Mouse (Mus musculus) neural tube, embryonic 15.5 days (tissue): ENCODE results near the gene Cda. TPM values are rescaled to one million over a fixed set of nuclear protein-coding genes. Genes with fewer than 3 reads are reported as not detected.

Experiments
- ATAC-seq: fragments of 200-750 bp; cut with Nextera tagmentation; 2 replicates; pipeline ENCODE4 v1.8.0; 2017; ENCODE audit warnings: mild to moderate bottlenecking, moderate TSS enrichment, moderate library complexity; ENCODE audit not compliant: low FRiP score
- H3K27ac ChIP-seq: fragments of 300-500 bp; sonication (generic); replicated peaks from 2 replicates; pipeline ENCODE4 v1.5.1; 2015; ENCODE audit warnings: mild to moderate bottlenecking, inconsistent platforms
- H3K27me3 ChIP-seq: fragments of 300-500 bp; sonication (generic); replicated peaks from 2 replicates; pipeline ENCODE4 v1.6.1; 2015; ENCODE audit warnings: inconsistent platforms
- H3K36me3 ChIP-seq: fragments of 300-500 bp; sonication (generic); 2 replicates; pipeline ENCODE4 v1.6.1; 2015; ENCODE audit warnings: inconsistent platforms
- H3K4me1 ChIP-seq: fragments of 300-500 bp; sonication (generic); 2 replicates; pipeline ENCODE4 v1.6.1; 2015; ENCODE audit warnings: inconsistent platforms
- H3K4me2 ChIP-seq: fragments of 300-500 bp; sonication (generic); 2 replicates; pipeline ENCODE4 v1.6.1; 2015; ENCODE audit warnings: inconsistent platforms, mild to moderate bottlenecking, moderate library complexity
- H3K4me3 ChIP-seq: fragments of 300-500 bp; sonication (generic); replicated peaks from 2 replicates; pipeline ENCODE4 v1.5.1; 2015; ENCODE audit warnings: mild to moderate bottlenecking, inconsistent platforms
- H3K9ac ChIP-seq: fragments of 300-500 bp; sonication (generic); replicated peaks from 2 replicates; pipeline ENCODE4 v1.6.1; 2015; ENCODE audit warnings: mild to moderate bottlenecking, inconsistent platforms
- H3K9me3 ChIP-seq: fragments of 300-500 bp; sonication (generic); replicated peaks from 2 replicates; pipeline ENCODE4 v1.6.1; 2016; ENCODE audit warnings: inconsistent platforms
- WGBS: fragments of 180-500 bp; shearing (Covaris S2); methylation state at CpG from one replicate; pipeline ENCODE4 v1.1.7; 2015; ENCODE audit warnings: mixed read lengths; 5-methylcytosine and 5-hydroxymethylcytosine counted together
- polyA plus RNA-seq: library from polyadenylated mRNA; unstranded; fragments of >200 nt; fragmentation: Nextera tagmentation; extraction: Ambion mirVana; gene quantifications from 2 replicates; pipeline ENCODE4 v1.2.1, GENCODE M21; 2015

Cda gene
- polyA plus RNA-seq, 1 experiment from 2014 or later, result 11.9 TPM

DNA sequence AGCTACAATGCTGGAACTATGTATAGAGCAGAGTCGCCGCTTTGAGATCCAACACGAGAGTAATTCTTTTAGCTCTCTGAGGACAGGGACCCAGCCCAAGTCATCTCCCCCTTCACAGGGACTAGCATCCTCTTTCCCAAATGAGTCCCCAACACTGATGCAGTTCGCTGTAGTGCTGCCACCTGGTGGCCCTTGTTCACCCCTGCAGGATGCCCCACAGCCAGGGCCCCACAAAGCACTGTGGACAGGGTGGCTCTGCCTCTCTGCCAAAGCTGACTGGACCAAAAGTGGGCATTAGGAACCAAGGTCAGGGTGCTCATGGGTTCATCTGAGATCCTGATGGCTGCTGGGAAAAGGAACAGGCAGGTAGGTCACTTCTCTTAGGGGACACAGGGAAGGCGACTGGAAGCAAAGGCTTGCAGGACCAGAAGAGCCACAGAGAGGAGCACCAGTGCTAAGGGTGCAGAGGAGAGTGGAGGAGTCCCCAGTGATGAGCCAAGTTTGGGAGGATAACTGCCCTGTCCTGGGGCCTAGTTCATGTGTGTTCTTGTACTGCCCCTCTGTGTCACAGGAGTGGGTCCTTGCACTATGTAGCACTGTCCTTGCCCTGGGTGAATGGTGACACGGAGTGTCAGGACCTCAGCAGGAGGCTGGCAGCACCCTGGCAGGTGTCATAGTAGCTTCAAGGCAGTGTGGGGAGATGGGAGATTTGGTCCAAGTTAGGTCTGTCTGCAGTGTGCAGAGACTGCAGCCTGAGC is 49.1 kb downstream of the Cda start:
- Histone ChIP-seq H3K4me1 (peaks cover 16% of the 10 kb centered on the region), H3K27me3 (no peaks in the 10 kb centered on the region), H3K4me3 (no peak overlapping the region), H3K27ac (no peak overlapping the region), H3K9ac (no peak overlapping the region), H3K4me2 (no peak overlapping the region), H3K9me3 (no peaks in the 10 kb centered on the region), H3K36me3 (peaks cover 51% of the 10 kb centered on the region)
- ATAC-seq, result peak; percentile 25; the same call in 1 of the 2 replicates
- WGBS, result 59% methylated on average over 6 of the region's 6 CpGs

DNA sequence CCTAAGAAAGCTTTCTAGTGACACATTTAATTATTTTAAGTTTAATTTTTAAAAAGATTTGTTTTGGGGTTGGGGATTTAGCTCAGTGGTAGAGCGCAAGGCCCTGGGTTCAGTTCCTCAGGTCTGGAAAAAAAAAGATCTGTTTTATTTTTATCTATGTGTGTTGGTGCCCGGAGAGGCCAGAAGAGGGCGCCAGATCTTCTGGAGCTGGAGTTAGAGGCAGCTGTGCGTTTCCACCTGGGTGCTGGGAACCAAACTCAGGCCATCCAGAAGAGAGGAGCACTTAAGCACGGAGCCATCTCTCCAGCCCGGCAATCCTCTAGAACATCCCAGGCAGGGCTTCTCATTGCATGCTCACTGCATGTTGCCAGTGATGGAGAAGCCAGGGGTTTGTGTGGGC is 51.4 kb downstream of the Cda start:
- Histone ChIP-seq H3K4me3 (no peak overlapping the region), H3K4me1 (peaks cover 4% of the 10 kb centered on the region), H3K9me3 (no peaks in the 10 kb centered on the region), H3K27ac (no peak overlapping the region), H3K9ac (no peak overlapping the region), H3K4me2 (no peak overlapping the region), H3K36me3 (peaks cover 74% of the 10 kb centered on the region), H3K27me3 (no peaks in the 10 kb centered on the region)
- 86% methylated on average over 6 of the region's 6 CpGs for WGBS
- ATAC-seq, result no peak

DNA sequence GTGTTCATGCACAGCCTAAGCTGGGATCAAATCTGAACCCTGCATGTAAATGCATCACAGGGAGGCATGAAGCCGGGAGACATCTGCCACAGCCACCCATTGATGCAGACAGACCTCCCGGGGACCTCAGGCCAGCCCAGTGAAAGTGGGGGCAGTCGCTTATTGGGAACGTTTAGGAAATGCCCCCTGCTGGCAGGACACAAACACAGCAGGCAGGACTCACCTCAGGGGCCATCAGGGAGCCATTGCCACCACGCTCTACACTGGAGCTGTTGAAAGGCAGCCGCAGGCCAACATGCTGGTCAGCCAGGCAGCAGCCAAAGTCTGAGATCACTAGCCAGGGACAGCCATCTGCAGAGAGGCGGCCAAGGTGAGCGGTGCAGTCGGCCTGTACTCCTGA is 52.0 kb downstream of the Cda start:
- no peak for ATAC-seq
- Histone ChIP-seq H3K4me3 (no peak overlapping the region), H3K36me3 (peaks cover 80% of the 10 kb centered on the region), H3K9ac (no peak overlapping the region), H3K27ac (no peak overlapping the region), H3K27me3 (no peaks in the 10 kb centered on the region), H3K9me3 (no peaks in the 10 kb centered on the region), H3K4me1 (peaks cover 4% of the 10 kb centered on the region), H3K4me2 (no peak overlapping the region)
- 65% methylated on average over 9 of the region's 9 CpGs for WGBS

DNA sequence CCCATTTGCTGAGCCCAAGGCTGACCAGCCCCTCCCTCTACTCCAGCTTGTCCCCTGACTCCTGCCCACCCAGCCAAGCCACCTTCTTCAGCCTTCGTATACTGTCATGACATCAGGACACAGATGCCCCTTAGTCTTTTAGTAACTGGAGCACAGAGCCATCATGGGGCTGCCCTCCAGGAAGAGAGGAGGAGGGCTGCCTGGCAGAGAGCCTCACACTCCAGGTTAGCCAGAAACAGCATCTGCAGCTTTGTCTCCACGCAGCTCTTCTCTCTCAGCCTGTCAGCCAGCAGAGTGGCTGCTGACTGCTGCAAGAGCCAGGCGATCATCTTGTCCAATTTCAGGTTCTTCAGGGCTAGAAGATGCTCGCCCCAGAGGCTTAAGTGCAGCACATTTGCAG is 54.0 kb downstream of the Cda start:
- H3K9me3 ChIP-seq, result no peaks in the 10 kb centered on the region
- no peak for ATAC-seq
- no peak overlapping the region for H3K9ac ChIP-seq
- H3K27ac ChIP-seq, result no peak overlapping the region
- H3K36me3 ChIP-seq, result peaks cover 84% of the 10 kb centered on the region
- no peak overlapping the region for H3K4me3 ChIP-seq
- no peaks in the 10 kb centered on the region for H3K27me3 ChIP-seq
- WGBS, result 96% methylated on average over 4 of the region's 4 CpGs
- H3K4me1 ChIP-seq, result peaks cover 4% of the 10 kb centered on the region
- no peak overlapping the region for H3K4me2 ChIP-seq

DNA sequence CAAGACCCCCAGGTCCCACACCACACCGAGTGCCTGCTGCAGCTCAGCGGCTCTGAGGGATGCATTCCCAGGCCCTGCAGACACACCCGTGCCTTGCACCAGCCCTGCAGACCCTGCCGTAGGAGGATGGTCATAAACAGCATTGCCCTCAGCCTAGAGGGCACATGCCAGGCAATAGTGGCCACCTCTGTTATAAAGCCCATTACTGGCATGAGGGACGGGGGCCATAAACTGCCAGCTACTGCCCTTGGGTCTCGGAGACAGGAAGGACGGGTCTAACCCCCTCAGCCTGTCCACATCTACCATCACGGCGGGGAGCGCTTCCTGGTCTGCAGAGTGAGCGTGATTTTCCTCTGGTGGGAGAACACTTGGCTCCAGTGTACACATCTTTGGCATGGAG is 54.8 kb downstream of the Cda start:
- Histone ChIP-seq H3K9me3 (no peaks in the 10 kb centered on the region), H3K4me1 (peaks cover under 1% of the 10 kb centered on the region; the same call in 1 of the 2 replicates), H3K27me3 (no peaks in the 10 kb centered on the region), H3K36me3 (peaks cover 91% of the 10 kb centered on the region), H3K4me3 (no peak overlapping the region), H3K9ac (no peak overlapping the region), H3K4me2 (no peak overlapping the region), H3K27ac (no peak overlapping the region)
- 85% methylated on average over 11 of the region's 11 CpGs for WGBS
- ATAC-seq, result no peak

DNA sequence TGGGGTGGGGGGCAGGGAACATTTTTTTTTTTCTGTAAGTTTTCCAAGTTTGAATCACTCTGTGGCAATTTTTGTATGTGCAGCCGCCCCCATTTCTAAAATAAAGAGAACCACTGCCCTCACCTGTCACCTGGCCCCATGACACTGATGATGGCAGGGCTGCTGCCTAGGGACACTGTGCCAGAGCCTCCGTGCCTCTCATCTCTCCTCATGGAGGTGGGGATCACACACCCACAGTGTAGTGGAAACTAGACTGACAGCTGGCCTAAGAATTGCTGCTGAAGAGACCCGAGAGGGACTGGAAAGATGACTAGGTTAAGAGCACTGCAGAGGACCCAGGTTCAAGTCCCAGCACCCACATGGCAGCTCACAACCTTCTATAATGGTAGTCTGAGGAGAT is 55.7 kb downstream of the Cda start:
- H3K36me3 ChIP-seq, result peaks cover 83% of the 10 kb centered on the region

DNA sequence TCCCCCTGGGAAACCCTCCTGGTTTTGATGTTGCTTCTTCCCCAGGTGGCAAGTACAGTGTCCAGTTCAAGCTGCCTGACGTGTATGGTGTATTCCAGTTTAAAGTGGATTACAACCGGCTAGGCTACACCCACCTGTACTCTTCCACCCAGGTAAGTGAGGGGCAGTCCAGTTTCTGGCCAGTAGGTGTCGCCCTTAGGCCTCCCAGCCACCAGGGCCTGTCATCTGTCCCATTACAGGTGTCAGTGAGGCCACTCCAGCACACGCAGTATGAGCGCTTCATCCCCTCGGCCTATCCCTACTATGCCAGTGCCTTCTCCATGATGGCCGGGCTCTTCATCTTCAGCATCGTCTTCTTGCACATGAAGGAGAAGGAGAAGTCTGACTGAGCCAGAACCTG is 56.2 kb downstream of the Cda start:
- ATAC-seq, result no peak
- WGBS, result 71% methylated on average over 8 of the region's 8 CpGs

More for the DNA sequence above, 55.7 kb downstream of the Cda start:
- Histone ChIP-seq H3K27ac (no peak overlapping the region), H3K4me1 (peaks cover 6% of the 10 kb centered on the region), H3K4me3 (no peak overlapping the region), H3K4me2 (no peak overlapping the region), H3K9me3 (no peaks in the 10 kb centered on the region), H3K27me3 (no peaks in the 10 kb centered on the region), H3K9ac (no peak overlapping the region)
- 92% methylated on average over 3 of the region's 3 CpGs for WGBS
- ATAC-seq, result no peak

DNA sequence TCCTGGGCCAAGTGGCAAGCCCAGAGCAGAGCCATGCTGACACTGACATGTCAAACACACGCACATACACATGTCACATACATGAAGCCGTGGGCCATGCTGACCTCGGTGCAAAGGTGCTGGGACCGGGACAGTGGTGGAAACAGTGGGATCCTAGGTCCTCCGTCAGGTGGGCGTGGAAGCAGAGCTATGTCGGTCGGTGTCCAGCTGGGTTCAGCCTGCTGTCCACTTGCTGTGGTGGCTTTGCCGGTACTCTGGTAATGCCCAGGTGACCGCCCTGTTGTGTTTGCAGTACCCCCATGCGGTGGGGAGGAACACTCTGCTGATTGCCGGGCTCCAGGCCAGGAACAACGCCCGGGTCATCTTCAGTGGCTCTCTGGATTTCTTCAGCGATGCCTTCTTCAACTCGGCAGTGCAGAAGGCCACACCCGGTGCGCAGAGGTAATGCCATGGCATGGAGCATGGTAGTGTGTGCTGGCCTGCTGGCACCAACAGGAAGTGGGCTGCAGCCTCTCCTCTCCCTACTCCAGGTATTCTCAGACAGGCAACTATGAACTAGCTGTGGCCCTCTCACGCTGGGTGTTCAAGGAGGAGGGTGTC is 57.4 kb downstream of the Cda start:
- 96% methylated on average over 19 of the region's 19 CpGs for WGBS
- Histone ChIP-seq H3K27me3 (no peaks in the 10 kb centered on the region), H3K27ac (no peak overlapping the region), H3K4me3 (no peak overlapping the region), H3K9ac (no peak overlapping the region), H3K4me1 (peaks cover 22% of the 10 kb centered on the region), H3K9me3 (no peaks in the 10 kb centered on the region), H3K4me2 (no peak overlapping the region), H3K36me3 (peaks cover 77% of the 10 kb centered on the region)
- no peak for ATAC-seq

More for the DNA sequence above, 56.2 kb downstream of the Cda start:
- H3K9ac ChIP-seq, result no peak overlapping the region
- peaks cover 11% of the 10 kb centered on the region for H3K4me1 ChIP-seq
- H3K36me3 ChIP-seq, result peaks cover 83% of the 10 kb centered on the region
- no peak overlapping the region for H3K27ac ChIP-seq
- H3K4me3 ChIP-seq, result no peak overlapping the region
- H3K9me3 ChIP-seq, result no peaks in the 10 kb centered on the region
- no peak overlapping the region for H3K4me2 ChIP-seq
- H3K27me3 ChIP-seq, result no peaks in the 10 kb centered on the region

DNA sequence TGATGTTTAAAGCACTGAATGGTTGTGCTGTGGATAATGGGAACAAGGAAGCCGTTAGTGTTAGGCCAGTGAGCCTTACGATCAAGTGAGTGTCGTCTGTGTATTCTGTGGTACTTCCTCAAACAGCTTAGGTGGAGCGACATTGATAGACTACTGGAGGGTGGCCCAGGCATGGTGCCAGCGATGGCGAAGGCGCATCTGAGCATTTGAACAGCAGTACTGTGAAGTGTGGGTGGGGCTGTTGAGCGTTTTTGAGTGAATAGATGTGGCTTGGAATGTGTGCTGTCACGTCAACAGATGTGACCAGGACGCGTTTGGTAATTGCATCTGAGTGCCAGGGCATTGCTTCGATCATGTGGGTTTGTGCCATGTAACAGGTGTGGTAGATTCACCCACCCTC is 60.1 kb downstream of the Cda start:
- Histone ChIP-seq H3K4me2 (no peak overlapping the region), H3K36me3 (peaks cover 51% of the 10 kb centered on the region), H3K9ac (no peak overlapping the region), H3K9me3 (no peaks in the 10 kb centered on the region), H3K27ac (no peak overlapping the region), H3K4me3 (no peak overlapping the region), H3K4me1 (peaks cover 38% of the 10 kb centered on the region), H3K27me3 (no peaks in the 10 kb centered on the region)
- ATAC-seq, result no peak
- 88% methylated on average over 12 of the region's 12 CpGs for whole genome bisulfite sequencing

DNA sequence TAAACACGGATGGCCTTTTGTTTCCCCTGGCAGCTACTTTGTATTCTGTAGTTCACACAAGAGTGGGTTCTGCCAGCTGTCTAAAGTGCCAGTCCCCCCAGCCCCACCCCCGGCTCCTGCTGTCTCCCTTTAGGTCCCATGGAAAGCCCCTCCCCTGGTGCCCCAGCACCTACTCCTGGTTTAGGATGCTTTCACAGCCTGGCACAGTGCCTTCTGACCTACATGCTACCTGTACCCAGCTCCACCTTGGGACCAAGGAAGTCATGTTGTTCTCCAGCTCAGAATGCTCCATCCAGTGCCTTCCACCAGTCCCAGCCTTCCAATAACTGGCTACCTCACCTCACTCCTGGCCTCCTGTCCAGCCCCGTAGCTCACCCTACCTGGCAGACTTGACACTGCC is 60.8 kb downstream of the Cda start:
- Histone ChIP-seq H3K36me3 (peaks cover 43% of the 10 kb centered on the region), H3K4me1 (peaks cover 38% of the 10 kb centered on the region), H3K27me3 (no peaks in the 10 kb centered on the region), H3K27ac (no peak overlapping the region), H3K9ac (no peak overlapping the region), H3K4me3 (no peak overlapping the region), H3K9me3 (no peaks in the 10 kb centered on the region), H3K4me2 (peak overlapping the region; percentile 11; the same call in 1 of the 2 replicates)
- 74% methylated on average over 3 of the region's 3 CpGs for WGBS
- no peak for ATAC-seq

DNA sequence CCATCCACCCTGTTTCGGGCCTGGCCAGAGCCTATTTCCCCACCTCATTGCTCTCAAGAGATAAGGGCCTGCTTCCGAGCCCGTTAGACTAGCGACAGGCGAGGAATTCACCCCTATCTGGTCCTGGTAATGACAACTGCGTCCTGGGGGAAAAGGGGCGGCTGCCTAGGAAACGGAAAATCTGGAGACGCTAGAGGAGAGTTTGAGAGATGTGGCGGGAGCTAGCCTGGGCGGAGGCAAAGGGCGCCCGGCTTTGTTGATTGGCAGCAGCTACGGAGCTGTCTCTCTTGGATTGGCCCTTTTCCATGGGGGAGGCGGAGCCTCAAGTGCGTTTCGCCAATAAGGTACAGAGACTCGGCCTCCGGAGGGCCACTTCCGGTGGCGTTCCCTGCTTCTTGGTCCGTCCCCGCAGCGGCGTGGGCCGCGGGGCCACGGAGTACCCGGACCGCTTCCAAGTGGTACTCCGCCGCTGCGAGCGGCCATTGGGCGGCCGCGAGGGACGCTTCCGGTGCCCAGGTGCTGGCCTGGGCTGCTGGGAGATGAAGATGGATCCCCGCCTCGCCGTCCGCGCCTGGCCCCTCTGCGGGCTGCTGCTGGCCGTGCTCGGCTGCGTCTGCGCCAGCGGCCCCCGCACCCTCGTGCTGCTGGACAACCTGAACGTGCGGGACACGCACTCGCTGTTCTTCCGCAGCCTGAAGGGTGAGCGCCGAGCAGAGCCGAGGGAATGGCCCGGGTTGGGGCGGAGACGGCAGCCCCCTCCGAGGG is 63.3 kb downstream of the Cda start, which contains the start of gene Ddost:
TSS of gene Ddost (plus strand) at position 391 of the 765 bp plus-strand sequence.
- peak within 1 kb of the TSS; percentile 88 for H3K27ac ChIP-seq
- WGBS, result under 1% methylated on average over 60 of the region's 64 CpGs
- ATAC-seq, result peak; percentile 98
- H3K36me3 ChIP-seq, result peaks cover 20% of the 10 kb centered on the region
- peaks cover 38% of the 10 kb centered on the region for H3K4me1 ChIP-seq
- H3K9me3 ChIP-seq, result no peaks in the 10 kb centered on the region
- no peaks in the 10 kb centered on the region for H3K27me3 ChIP-seq
- H3K4me2 ChIP-seq, result peak within 1 kb of the TSS; percentile 94
- peak within 1 kb of the TSS; percentile 95 for H3K4me3 ChIP-seq
- H3K9ac ChIP-seq, result peak within 1 kb of the TSS; percentile 97
